Mouse (Mus musculus): Measurements from ENCODE around the gene Pirb.
"Not testable (repeated sequence)": the region's sequence is repeated elsewhere in the genome, so short reads cannot be mapped to it uniquely, and the experiment has no call there.

Pirb gene

GRCm38 (mm10) chr7:3720268-3720667, at the start of gene Pirb:
Gene Pirb, minus strand, starts transcription at chr7:3720391.
- DNase-seq: not testable (repeated sequence)

DNA sequence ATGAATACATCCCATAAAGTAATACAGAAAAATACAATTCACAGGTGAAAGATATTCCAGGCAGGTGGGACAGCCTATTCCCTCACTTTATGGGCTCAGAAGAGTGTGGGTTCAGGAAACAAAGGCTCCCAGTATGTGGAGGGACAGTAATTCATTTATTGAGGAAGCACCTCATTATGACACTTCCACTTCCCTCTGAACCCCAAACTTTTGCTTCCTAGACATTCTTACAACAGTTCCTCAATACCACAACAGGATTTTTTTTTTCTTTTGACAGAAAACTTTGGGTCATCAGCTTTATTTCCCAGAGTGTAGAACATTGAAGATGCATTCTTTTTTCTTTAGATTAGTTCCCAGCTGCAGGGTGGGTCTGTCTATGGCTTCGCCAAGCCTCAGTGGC, 12.5 kb upstream of the Pirb start:
- DNase-seq: not testable (repeated sequence)

DNA sequence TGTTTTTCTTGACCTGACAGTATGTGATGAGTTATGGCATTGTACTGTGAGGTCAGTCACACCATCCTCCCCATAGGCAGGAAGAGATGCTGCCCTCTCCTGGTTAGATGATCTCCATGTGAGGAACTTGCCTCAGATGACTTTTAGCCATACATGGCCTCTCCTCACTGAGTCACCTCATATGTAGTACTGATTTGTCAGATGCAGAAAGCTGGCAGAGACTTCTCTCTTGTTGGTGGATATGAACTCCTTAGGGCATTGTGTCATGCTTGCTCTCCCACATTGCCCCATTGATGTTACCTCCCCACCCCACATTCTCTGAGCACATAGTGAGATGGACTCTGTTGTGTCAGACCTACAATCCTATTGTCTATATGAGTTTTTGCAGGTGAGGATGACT, 5.3 kb upstream of the Pirb start:
- not testable (repeated sequence) for DNase-seq

GRCm38 (mm10) chr7:3715249-3715648, 4.9 kb downstream of the Pirb start:
- no peak for DNase-seq

DNA sequence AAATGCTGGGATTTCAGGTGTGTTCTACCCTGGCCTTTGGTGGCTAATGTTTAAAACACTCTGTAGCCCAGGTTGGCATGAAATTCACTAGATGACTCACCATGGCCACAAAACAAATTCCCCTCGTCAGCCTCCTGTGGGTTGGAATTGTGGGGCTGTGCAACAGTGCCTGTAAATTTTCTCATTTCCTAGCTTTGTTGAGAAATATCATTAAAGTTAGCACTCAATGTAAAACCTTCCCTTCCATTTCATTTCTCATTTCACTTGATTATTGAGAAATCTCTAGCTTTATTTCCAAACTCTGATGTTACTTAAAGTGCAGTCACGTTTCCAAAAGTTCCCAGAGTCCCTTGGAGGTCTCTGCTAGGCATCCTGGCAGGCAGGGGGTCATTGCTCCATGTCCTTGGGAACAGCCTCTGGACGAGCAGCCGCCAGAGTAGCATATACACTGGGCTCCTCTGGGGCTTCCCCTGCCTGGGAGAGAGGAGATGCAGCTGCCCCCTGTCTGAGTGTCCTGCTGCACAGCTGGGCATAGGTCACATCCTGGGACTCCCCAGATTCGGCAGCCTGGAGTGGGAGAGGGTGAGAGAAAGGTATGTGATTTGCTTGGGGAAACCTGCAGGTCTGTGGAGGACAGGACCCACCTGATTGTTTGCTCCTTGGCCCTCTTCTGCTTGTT, 7.8 kb downstream of the Pirb start:
- no peak for DNase-seq

GRCm38 (mm10) chr7:3709000-3709399, 11.2 kb downstream of the Pirb start:
- no peak for DNase-seq

DNA sequence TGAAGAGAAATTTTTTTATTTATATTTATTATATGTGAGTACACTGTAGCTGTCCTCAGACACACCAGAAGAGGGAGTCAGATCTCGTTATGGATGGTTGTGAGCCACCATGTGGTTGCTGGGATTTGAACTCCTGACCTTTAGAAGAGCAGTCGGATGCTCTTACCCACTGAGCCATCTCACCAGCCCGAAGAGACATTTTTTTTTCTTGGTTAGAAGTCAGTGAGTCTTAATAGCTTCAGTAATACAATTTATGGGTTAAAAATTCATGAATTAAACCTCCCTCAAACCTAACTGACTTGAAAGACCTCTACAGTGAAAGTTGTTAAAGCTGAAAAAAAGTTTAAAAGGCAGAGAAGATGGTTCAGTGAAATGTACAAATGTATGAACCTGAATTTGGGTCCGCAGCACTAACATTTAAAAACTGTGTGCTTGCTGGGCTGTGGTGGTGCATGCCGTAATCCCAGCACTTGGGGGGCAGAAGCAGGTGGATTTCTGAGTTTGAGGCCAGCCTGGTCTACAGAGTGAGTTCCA, 11.7 kb downstream of the Pirb start:
- DNase-seq: not testable (repeated sequence)

DNA sequence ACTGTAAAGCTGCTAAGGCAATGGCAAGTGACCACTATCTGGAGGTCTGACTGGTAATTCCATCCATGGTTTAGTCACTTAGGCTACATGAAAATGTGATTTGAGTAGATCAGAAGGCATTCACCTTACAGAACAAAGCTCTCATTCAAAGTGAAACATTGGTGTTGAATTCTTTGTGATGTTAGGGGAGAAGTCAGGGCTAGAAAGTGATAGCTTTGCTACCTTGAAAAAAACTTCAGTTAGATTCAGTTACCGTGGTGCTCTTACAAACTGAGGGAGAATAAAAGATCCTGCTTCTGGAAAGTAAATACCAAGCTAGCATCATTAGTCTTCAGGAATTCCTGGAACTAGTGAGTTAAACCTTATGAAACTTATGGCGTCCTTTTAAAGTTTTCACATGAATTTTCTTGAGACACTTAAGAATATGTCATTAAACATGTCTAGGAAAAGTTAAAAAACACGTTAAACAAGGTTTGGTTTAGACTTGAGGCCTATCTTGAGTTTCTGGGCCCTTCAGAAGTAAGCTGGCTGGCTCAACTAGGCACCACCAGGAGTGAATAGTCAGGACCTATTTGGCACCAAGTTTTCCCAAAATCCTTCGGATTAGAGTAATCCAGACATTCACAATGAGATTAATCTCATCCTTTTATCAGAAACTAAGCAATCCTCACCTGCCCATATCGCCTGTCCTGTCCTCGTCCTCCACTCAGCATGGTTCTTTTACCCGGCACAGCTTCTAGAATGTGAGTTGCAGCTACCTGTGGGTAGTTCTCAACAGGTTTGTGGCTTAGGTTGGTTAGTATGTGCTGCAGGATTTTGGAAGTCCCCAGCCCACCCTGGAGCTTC, 12.4 kb downstream of the Pirb start:
- DNase-seq: no peak

- no peak for DNase-seq
Measured at GRCm38 (mm10) chr7:3707027-3707426, 13.2 kb downstream of the Pirb start.

DNA sequence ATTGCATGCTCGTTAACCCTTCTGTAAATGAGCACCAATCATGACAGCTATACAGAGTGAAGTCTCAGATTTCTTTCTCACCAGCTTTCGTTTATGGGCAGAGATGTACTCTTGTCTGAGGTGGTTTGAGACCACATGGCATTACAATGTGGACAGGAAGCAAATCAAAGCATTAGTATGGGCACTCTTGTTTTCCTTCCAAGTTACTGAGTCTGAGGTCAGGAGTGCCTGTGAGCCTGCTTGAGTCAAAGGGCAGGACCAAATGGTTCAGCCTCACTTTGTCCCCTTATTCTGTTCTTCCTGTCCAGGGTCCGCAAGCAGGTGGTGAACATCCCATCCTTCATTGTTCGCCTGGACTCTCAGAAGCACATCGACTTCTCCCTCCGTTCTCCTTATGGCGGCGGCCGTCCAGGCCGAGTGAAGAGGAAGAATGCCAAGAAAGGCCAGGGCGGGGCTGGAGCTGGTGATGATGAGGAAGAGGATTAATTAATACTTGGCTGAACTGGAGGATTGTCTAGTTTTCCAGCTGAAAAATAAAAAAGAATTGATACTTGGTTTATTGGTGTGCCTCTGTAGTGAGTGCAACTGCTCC, 13.8 kb downstream of the Pirb start:
- DNase-seq: no peak

DNA sequence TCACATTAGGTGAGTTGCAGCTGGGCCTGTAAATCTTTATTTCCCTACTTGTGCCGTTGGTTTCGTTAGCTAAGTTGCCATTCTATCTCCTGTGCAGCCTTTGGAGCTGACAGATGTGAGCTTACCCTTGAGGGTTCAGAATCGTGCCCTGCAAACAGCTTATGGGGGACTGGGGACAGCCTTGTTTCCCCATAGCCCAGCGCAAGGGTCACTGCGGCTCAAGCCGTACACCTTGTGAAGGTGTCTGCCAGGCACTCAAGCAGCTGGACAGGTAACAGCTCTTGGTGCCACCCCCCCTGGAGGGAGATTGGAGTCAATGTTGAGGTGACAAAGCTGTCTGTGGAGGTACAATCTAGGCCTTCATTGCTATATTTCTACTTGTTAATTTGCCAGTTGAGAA, 14.3 kb downstream of the Pirb start:
- no peak for DNase-seq

DNA sequence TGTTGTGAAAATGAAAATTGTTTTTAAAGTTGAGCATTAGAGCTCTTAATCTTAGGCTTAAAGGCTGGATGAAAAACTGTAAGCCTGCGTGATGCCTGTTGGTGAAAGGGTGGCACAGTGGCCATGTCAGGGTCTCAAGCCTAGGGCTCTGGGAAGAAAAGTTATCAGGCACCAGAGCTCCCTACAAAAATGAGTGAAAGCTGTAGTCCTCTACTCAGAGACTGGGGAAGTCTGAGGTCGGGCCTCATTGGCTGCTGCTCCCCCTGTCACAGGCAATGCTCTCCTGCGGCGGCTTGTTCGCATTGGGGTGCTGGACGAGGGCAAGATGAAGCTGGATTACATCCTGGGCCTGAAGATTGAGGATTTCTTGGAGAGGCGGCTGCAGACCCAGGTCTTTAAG, 14.7 kb downstream of the Pirb start:
- not testable (repeated sequence) for DNase-seq

DNA sequence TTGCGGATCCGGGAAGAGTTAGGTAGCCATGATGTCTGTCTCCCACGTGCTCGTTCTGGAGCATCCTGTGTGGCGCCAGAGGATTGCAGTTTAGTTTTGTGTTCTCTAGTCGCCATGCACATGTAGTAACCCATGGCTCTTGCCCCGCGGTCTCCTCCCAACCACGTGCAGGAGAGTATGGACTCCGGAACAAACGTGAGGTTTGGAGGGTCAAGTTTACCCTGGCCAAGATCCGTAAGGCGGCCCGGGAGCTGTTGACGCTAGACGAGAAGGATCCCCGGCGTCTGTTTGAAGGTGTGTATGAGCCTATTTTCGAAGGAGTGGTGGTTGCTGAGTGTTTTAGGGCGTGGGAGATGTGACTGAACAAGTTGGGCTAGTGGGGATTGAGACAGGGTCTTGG, 15.7 kb downstream of the Pirb start:
- DNase-seq: no peak

- peak; percentile 98 for DNase-seq
Measured at GRCm38 (mm10) chr7:3703879-3704441, 16.2 kb downstream of the Pirb start, which contains the start of gene Rps9. Gene Rps9, plus strand, starts transcription at chr7:3703993.

DNA sequence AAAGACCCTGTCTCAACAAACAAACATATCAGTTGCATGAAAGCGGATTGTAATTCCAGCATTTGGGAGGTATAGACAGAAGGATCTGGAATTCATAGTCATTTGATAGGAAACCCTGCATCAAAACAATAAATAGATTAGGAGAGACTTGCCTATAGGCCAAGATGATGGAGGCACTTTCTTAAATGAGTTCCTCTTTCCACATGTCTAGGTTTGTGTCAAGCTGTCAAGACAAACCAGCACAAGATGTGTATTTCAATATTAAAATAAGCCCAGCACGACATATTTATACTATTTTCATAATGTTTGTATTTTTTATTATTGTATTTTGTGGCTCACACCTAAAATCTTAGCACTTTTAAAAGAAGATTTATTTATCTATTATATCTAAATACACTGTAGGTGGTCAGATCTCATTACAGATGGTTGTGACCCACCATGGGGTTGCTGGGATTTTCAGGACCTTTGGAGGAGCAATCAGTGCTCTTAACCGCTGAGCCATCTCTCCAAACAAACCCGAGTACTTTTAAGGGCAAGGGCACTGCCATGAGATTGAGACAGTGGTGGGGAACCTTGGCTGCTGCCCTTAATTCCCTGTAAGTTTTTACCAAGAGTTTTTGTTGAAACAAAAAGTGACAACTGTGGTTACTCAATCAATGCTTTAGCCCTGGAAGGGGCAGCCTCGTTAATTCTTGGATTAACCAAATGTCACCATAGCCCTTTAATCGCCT, 16.9 kb downstream of the Pirb start:
- DNase-seq: no peak

GRCm38 (mm10) chr7:3698471-3698870, 21.7 kb downstream of the Pirb start:
- no peak for DNase-seq

DNA sequence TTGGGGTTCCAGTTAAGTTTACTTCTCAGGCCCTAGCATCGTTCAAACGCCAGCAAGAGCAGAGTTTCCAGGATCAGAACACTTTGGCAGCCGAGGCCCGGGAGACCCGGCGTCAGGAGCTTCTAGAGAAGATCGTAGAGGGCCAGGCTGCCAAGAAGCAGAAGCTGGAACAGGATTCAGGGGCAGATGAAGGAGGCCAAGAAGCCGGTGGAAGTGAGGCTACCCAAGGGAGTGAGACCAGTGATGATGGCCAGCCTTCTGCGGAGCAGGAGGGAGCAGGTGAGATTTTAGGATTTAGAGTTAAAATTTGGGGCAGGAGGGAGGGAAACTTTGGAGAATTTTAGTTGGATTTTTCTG, 25.3 kb downstream of the Pirb start:
- peak; percentile 29 for DNase-seq

GRCm38 (mm10) chr7:3694076-3694948, 25.9 kb downstream of the Pirb start:
- DNase-seq: peak; percentile 86

DNA sequence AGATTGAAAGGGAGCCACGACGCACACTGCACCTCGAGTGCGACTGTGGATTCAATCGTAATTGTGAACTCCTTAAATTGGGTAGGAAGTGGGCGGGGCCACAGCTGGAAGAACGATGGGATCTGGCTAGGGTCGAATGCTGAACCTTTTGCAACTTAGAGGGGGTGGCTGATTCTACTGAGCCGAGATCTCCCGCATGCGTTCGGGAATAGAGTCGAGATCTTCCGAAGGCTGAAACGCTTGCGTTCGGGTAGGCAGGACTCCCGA, 26.4 kb downstream of the Pirb start:
- DNase-seq: no peak

GRCm38 (mm10) chr7:3692987-3693808, 27.0 kb downstream of the Pirb start, which contains the start of gene Mboat7:
Gene Mboat7, minus strand, starts transcription at chr7:3693523.
- DNase-seq: peak; percentile 98

Measured in kidney, postnatal 10 days (tissue).